Mouse (Mus musculus) embryonic fibroblast, embryonic 13.5 days (primary cell): ENCODE data around the gene Slc2a1. TPM values are rescaled to one million over a fixed set of nuclear protein-coding genes. Genes with fewer than 3 reads are reported as not detected.
A peak's percentile ranks its signal among the peaks of the same experiment; 100 is the strongest.

Experiments
- H3K27ac ChIP-seq: 2 replicates; pipeline ENCODE4 v1.5.1; 2012; ENCODE audit warnings: low read length, control low read depth, inconsistent platforms; ENCODE audit not compliant: insufficient read depth
- H3K4me1 ChIP-seq: 2 replicates; pipeline ENCODE4 v1.6.1; 2011; ENCODE audit warnings: low read length; ENCODE audit not compliant: control insufficient read depth, insufficient read depth
- H3K4me3 ChIP-seq: 2 replicates; pipeline ENCODE4 v1.5.1; 2011; ENCODE audit warnings: mild to moderate bottlenecking, control low read depth, low read length; ENCODE audit not compliant: insufficient read depth
- CTCF ChIP-seq: IDR thresholded peaks from 2 replicates; pipeline ENCODE4 v1.5.1; 2011; ENCODE audit warnings: mild to moderate bottlenecking, control low read depth, low read length, moderate library complexity, borderline replicate concordance; ENCODE audit not compliant: insufficient read depth
- POLR2A ChIP-seq: IDR thresholded peaks from 2 replicates; pipeline ENCODE4 v1.6.1; 2011; ENCODE audit warnings: low read depth, mild to moderate bottlenecking, control low read depth, low read length, moderate library complexity
- polyA plus RNA-seq: library from polyadenylated mRNA; stranded (reverse); fragments of >200 nt; gene quantifications from 2 replicates; pipeline ENCODE4 v1.2.4, GENCODE M21; 2011; ENCODE audit warnings: low read depth; ENCODE audit not compliant: missing spikeins, insufficient read length

Slc2a1 gene
- polyA plus RNA-seq, 1 experiment: 92.4 TPM

DNA sequence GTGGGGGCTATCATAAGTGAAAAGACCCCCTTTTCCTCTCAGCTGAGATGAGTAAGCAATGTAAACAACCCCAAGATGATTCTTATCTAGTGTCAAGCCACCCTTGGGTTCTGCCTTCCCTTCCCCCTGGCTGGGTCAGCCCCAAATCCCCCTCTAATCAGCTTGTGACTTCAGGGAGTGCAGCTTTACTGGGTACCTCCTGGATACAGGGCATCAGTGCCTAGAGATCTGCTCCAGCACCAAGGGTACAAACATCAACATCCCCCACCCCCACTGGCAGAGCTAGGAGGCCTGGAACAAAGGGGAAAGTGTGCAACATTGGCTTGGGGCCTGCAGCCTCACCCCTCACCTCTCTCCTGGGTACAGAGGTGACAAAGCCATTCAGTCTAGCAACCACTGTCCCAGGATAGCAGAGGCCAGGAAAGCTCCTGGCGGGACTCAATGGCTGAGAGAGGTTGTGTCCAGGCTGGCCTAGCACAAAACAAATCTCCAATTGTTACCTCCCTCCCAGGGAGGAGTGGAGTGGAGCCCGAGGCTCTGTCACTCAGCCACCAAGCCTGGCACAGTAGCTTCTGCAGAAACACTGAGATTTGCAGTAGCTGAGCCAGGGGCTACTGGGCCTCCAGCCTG, 3.9 kb downstream of the Slc2a1 start:
- H3K4me3 ChIP-seq: no peak overlapping the region
- H3K27ac ChIP-seq: no peak overlapping the region
- peaks cover 6% of the 10 kb centered on the region; the same call in 1 of the 2 replicates for H3K4me1 ChIP-seq
- TF ChIP-seq POLR2A (no peak), CTCF (no peak)

DNA sequence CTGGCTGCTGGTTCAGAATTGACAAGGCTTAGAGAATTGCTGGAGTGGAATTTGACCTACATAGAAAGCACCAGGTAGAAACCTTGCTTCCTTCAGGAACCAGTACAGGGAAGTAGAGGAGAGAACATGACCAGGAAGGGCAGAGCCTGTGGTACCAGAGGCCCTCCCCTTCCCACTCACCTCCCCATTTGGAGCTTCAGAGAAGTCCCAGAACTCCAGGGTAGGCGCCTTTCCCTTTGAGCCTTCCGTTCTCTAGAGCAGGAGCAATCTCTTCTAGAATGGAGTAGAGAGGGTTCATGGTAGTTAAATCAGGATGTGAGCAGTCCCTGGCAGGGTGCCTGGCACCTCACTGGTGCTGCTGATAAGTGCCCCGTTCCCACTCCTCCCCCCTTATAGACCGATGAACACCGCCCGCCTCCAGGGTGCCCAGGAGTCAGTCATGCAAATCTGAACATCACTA, 7.1 kb downstream of the Slc2a1 start:
- Histone ChIP-seq H3K4me3 (no peak overlapping the region), H3K4me1 (peaks cover 11% of the 10 kb centered on the region), H3K27ac (no peak overlapping the region)
- no peak for TF ChIP-seq CTCF
- no peak for TF ChIP-seq POLR2A

GRCm38 (mm10) chr4:119116336-119116735, 7.8 kb downstream of the Slc2a1 start:
- Histone ChIP-seq H3K4me1 (peaks cover 16% of the 10 kb centered on the region), H3K4me3 (no peak overlapping the region), H3K27ac (no peak overlapping the region)
- no peak for TF ChIP-seq POLR2A
- no peak for TF ChIP-seq CTCF

DNA sequence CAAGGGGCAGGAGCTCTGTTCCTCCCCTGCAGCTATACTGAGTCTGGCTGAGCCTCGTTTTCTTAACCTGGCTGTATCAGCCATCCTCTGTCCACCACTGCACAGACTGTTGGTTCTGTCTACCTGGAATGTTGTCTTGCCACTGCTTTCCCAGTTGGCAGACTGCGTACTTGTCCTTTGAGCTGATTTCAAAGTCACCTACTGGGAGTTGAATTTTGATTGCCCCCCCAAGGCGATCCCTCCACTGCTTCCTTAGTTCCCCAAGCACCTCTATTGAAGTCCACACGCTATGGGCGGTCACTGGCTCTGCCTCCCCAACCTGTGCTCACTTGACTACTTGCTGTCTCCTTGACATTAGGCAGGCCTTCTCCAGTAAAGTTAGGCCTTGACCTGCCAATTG, 9.1 kb downstream of the Slc2a1 start:
- Histone ChIP-seq H3K4me1 (peaks cover 16% of the 10 kb centered on the region), H3K27ac (no peak overlapping the region), H3K4me3 (no peak overlapping the region)
- TF ChIP-seq CTCF (no peak), POLR2A (no peak)

- no peak for TF ChIP-seq POLR2A
- TF ChIP-seq CTCF: no peak
Observed at GRCm38 (mm10) chr4:119118659-119119077, 10.2 kb downstream of the Slc2a1 start.

GRCm38 (mm10) chr4:119119354-119119753, 10.8 kb downstream of the Slc2a1 start:
- no peak for TF ChIP-seq CTCF
- Histone ChIP-seq H3K27ac (0 out of 2 replicates have a peak overlapping the region, but pooled peaks have one; percentile 15), H3K4me1 (peaks cover 16% of the 10 kb centered on the region), H3K4me3 (no peak overlapping the region)

More at GRCm38 (mm10) chr4:119118659-119119077, 10.2 kb downstream of the Slc2a1 start:
- peak overlapping the region; percentile 15; the same call in 1 of the 2 replicates for H3K27ac ChIP-seq
- H3K4me1 ChIP-seq: peaks cover 16% of the 10 kb centered on the region
- H3K4me3 ChIP-seq: no peak overlapping the region

DNA sequence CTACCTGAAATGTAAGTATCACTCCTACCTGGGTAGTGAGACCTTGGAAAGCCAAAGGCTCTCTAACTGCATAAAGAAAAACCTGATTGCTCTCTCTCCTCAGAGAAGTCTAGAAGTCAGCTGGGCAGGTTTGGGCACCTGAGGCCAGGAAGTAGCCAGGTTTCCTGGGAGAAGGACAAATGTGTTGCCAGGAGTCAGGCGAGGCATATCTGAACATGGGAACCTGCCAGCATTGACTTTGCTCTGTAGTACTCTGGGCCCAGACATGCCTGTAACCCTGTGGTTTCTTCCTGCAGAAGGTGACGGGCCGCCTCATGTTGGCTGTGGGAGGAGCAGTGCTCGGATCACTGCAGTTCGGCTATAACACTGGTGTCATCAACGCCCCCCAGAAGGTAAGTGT, 11.6 kb downstream of the Slc2a1 start:
- Histone ChIP-seq H3K4me1 (peaks cover 16% of the 10 kb centered on the region), H3K27ac (peak overlapping the region; percentile 14; the same call in 1 of the 2 replicates), H3K4me3 (no peak overlapping the region)
- no peak for TF ChIP-seq POLR2A
- no peak for TF ChIP-seq CTCF

- no peak for TF ChIP-seq CTCF
- peak; percentile 41; the same call in 1 of the 2 replicates for TF ChIP-seq POLR2A
- H3K27ac ChIP-seq: peak overlapping the region; percentile 69
- H3K4me1 ChIP-seq: peaks cover 23% of the 10 kb centered on the region
- H3K4me3 ChIP-seq: no peak overlapping the region
Observed at GRCm38 (mm10) chr4:119121249-119121648, 12.7 kb downstream of the Slc2a1 start.

- H3K4me1 ChIP-seq: peaks cover 25% of the 10 kb centered on the region
- TF ChIP-seq POLR2A (no peak), CTCF (no peak)
- H3K27ac ChIP-seq: peak overlapping the region; percentile 74
- no peak overlapping the region for H3K4me3 ChIP-seq
Observed at GRCm38 (mm10) chr4:119124771-119125273, 16.3 kb downstream of the Slc2a1 start.

- Histone ChIP-seq H3K27ac (peak overlapping the region; percentile 74), H3K4me1 (peaks cover 24% of the 10 kb centered on the region), H3K4me3 (no peak overlapping the region)
- TF ChIP-seq CTCF (no peak), POLR2A (peak; percentile 31; the same call in 1 of the 2 replicates)
Observed at GRCm38 (mm10) chr4:119125577-119126270, 17.2 kb downstream of the Slc2a1 start.
